Mouse (Mus musculus) induced T-regulatory cell, adult 2 months (primary cell): ENCODE data around the gene Rpe.
"Not testable (repeated sequence)": the region's sequence is repeated elsewhere in the genome, so short reads cannot be mapped to it uniquely, and the experiment has no call there.

ENCODE experiments used
- DNase-seq: peaks from one replicate; pipeline ENCODE4 v3.0.0-alpha.2; 2012; ENCODE audit warnings: low read depth

The Rpe gene

DNA sequence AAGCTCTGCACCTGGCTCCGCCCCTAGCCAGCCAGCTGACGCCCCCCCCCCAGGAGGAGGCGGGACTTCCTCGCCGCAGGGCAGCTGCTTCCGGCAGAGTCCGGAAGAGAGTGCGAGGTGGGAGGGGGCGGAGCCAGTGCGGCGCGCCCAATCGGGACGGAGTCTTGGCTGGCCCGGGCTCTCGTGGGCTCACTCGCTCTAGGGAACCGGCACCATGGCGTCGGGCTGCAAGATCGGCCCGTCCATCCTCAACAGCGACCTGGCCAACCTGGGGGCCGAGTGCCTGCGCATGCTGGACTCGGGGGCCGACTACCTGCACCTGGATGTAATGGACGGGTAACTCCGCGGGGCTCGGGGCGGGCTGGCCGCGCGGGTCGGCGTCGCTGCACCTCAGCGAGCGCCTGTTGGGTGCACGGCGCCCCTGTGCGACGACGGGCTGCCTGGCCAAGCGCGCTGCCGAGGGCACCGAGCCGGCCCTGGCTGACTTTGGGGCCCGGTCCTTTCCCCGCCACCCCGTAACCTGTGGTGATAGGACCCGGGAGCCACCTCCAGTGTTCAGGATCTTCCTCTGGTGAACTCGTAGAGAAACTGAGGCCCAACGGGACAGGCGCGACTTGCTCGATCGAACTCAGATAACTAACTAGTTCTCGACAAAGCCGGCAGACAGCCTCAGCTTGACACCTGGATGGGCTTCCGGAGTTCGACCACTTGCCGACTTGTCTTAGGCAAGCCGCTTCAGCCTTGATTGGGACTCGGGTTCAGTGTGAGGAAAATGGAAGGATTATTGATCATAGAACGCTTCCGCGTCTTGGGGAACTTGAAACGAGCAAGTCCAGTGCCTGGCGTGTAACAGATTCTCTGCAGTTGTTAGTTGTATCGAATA, at the start of gene Rpe:
Gene Rpe (plus strand): TSS at position 139 of the 883 bp plus-strand sequence.
- DNase-seq = peak; percentile 95

DNA sequence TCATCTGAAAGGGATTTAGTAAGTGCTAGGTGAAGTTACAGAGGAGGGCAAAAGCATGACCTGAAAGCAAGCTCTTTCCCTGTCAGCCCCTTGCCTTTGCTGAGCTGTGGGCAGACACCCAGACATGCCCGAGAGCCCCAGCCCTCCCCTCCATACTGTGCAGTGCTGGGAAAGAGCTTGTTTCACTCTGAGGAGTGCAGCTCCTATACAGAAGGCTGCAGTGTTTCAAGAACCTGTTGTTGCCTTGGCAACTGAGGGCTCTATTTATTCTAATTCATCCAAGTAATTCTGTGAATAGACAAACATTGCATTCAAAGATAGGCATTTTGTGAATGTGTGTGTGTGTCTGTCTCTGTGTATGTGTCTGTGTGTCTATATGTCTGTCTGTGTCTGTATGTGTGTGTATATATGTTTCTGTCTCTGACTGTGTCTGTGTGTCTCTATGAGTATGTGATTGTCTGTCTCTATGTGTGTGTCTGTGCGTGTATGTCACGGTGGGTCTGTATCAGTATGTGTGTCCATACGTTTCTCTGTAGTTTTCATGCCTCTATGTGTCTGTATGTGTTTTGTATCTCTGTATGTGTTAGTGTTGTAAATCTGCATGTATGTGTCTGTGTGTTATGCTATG, 45.4 kb upstream of the Rpe start:
- DNase-seq = no peak

- DNase-seq = peak; percentile 32
Observed at GRCm38 (mm10) chr1:66655747-66656119, 44.9 kb upstream of the Rpe start.

GRCm38 (mm10) chr1:66671475-66671874, 29.2 kb upstream of the Rpe start:
- DNase-seq = no peak

- DNase-seq = no peak
Observed at GRCm38 (mm10) chr1:66672812-66673211, 27.8 kb upstream of the Rpe start.

GRCm38 (mm10) chr1:66677928-66678327, 22.7 kb upstream of the Rpe start:
- DNase-seq = no peak

DNA sequence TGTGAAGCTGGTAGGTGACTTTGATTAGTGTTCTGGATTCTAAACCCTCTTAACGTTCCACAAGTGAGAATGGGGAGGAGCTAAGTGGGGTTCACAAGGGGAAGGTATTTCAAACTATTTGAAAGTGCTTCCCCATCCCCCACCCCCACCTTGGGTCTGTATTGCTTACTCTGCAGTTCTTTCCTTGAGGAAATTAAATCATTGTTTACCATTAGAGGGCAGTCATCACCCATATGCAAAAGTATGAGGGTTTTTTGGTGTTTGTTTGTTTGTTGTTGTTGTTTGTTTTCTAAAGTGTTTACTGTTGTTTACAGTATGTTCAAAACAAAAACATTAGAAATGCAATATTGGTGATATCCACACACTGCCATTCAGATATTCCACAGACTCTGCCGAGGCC, 22.0 kb upstream of the Rpe start:
- peak; percentile 17 for DNase-seq

DNA sequence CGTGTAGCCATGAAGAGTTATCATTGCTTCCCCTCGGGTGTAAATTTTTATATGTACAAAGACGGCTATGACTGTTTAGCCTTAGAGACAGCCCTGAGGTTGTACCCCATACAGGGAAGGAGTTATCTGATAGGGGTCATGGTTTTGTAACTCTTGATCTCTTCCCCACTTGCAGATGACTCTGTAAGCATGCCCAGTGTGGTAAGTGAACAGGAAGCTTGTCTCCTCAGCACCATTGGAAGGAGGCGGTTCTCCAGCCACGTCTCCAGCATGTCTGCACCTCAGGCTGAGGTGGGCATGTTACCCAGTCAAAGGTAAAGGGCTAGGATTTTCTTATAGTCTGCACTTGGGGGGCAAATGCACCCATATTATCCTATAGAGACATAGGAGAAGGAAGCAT, 17.7 kb upstream of the Rpe start:
- DNase-seq = no peak

GRCm38 (mm10) chr1:66691772-66692171, 8.9 kb upstream of the Rpe start:
- DNase-seq = no peak

DNA sequence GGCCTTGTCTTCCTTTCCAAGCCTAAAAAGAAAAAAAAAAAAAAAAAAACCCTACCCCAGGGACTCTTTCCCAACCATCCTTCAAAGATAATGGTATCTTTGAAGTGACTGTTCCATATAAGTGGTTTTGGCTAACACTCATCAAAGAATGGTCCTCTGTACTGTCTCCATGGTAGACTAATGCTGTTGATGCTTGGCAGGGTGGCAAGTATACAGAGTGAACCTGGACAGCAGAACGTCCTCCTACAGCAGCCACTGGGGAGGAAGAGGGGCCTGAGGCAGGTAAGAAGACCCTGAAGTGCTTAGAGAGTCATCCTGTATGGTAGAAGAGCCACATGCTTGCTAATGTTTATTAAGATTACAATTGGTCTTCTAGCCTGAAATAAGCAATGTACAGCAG, 8.3 kb upstream of the Rpe start:
- no peak for DNase-seq

DNA sequence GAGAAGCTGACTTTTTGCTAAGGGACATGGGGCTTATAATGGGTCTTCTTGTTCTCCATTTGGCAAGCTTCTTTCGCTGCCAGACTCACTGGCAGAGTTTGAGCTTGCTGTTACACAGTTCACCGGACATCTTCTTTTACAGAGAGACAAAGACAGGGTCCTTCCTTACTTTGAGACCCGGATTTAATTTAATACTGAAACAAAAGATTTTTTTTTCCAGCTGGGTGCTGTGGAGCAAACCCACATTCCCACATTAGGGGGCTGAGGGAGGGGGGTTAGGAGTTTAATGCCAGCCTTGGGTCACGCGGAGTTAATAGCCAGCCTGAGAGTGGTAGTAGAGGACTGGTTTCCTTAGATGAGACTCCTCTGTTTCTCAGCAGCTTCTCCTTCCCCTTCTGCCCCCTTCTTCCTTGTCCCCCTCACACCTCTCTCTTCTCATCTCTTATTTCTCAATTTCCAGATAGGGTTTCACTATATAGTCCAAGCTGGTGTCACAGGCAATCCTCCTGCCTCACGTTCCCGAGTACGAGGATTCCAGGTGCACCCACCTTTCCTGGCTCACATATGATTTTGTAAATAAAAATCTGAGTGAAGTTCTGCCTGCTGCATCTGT, 7.7 kb upstream of the Rpe start:
- DNase-seq = no peak

- no peak for DNase-seq
Observed at GRCm38 (mm10) chr1:66694266-66694665, 6.4 kb upstream of the Rpe start.

DNA sequence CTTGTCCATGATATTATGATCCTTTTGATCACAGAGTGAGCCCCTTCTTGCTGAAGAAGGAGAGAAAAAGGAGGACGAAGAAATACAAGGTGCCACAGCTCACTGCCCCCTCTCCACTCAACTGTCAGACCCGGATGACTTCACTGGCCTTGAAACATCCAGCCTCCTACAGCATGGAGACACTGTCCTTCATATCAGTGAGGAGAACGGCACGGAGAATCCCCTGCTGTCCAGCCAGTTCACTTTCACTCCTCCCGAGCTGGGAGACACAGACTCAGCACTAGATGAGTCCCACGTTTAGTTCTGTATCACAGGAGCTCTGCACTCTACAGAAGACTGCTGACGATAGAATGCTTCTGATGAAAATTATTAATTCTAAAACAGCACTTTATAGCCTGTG, 5.3 kb upstream of the Rpe start:
- no peak for DNase-seq

GRCm38 (mm10) chr1:66699630-66700029, 1.0 kb upstream of the Rpe start:
- DNase-seq = not testable (repeated sequence)

- no peak for DNase-seq
Observed at GRCm38 (mm10) chr1:66700149-66700692, 410 bp upstream of the Rpe start.

DNA sequence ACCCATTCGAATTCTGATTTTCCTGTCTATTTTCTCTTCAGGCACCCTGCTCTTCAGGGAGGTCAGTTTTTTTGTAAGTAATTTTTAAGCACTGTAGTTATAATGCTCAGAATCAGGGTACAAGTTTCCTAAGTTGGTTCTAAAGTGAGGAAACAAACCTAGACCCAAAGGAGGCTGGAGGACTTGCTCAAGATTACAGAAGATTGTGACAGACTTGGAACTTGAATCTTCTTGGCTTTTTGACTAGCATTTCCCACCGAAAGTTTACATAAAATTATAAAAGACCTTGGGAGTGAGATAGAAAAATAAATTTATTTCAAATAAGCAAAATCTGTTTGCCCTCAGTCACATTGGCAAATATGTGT, 927 bp downstream of the Rpe start:
- no peak for DNase-seq

DNA sequence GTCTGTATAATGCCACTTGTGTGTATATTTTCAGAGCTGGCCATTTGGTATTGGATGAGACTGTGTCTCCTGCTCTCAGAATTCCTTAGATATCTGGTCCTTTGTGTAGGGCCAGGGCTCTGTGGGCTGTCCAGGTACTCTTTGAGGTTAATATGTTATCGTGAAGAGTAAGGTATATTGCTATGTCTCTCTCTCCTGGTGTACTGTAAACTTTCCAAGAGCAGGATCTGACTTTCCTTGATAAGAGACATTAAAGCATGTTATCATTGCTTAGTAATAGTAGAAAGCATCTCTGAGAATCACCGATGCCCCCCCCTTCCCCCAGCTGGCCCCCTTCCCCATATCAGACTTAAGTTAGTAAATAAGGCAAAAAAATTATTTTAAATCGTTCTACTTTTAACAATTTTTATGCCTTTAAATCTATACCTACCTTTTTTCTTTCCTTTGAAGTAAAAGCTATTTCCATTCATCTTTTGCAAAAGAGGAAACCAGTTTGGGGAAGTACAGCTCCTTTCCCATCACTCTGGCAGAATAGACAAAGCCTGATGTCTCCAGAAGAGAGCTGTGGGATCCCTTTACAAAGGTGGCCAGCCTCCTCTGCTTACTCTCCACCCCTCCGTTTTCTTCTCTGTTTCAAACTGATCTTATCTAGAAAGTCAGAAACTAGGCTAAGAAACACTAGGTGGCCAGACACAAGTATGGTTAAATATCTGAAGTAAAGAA, 2.2 kb downstream of the Rpe start:
- DNase-seq = no peak

DNA sequence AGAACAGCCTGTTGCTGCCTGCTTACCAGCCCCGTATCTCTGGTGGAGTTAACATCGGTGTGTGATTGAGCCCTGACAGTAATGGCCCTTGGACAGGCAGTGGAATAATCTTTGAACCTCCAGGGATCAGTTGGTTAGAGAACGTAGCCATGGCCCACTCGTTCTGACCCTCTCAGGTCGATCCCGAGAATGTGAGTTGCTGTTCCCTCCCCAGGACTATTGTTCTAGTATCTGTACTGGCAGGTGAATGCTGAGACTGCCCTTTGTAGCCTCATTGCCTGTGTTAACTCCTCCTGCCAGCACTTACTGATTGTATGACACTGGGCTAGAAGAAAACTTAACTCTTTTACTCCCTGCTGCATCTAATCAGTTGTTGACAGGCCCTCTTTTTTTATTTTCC, 3.9 kb downstream of the Rpe start:
- no peak for DNase-seq

GRCm38 (mm10) chr1:66712859-66713258, 12.2 kb downstream of the Rpe start:
- DNase-seq = no peak

DNA sequence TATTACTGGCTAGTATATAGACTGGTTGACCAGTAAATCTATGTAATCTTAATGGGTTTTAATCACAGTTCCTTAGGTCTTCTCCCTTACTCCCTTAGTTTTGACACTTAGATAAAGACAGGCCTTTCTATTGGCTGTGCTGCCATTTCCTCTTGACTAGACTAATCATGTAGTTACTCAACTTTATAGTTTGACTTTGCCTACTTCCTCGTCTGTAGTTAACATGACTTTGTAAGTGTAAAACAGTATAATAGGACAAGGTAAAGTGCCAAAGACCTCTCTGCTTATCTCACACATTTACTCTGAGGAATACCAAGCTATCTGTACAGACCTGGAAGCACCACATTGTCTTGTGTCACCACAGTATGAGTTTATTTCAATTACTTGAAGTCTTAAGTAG, 29.9 kb downstream of the Rpe start:
- DNase-seq = no peak

- no peak for DNase-seq
Observed at GRCm38 (mm10) chr1:66768764-66769163, 68.1 kb downstream of the Rpe start.
